Mouse (Mus musculus) limb, embryonic 14.5 days (tissue): ENCODE measurements around the gene Elp1. TPM values are rescaled to one million over a fixed set of nuclear protein-coding genes. Genes with fewer than 3 reads are reported as not detected.
A peak's percentile ranks its signal among the peaks of the same experiment; 100 is the strongest.

Experiments
- ATAC-seq: fragments of 200-750 bp; cut with Nextera tagmentation; 2 replicates; pipeline ENCODE4 v1.8.0; 2017; ENCODE audit warnings: low read depth, moderate number of reproducible peaks, moderate TSS enrichment; ENCODE audit not compliant: low FRiP score
- DNase-seq: peaks from one replicate; pipeline ENCODE4 v3.0.0-alpha.2; 2015; ENCODE audit warnings: low spot score
- H3K27ac ChIP-seq: fragments of 300-500 bp; sonication (generic); replicated peaks from 2 replicates; pipeline ENCODE4 v1.5.1; 2014; ENCODE audit warnings: low read depth, mild to moderate bottlenecking, low read length, moderate library complexity, mixed read lengths
- H3K27me3 ChIP-seq: fragments of 300-500 bp; sonication (generic); 2 replicates; pipeline ENCODE4 v1.6.1; 2014; ENCODE audit warnings: low read length, mixed read lengths; ENCODE audit not compliant: control insufficient read depth, insufficient read depth
- H3K36me3 ChIP-seq: fragments of 300-500 bp; sonication (generic); 2 replicates; pipeline ENCODE4 v1.6.1; 2014; ENCODE audit warnings: mild to moderate bottlenecking, low read length, moderate library complexity, mixed read lengths; ENCODE audit not compliant: control insufficient read depth, insufficient read depth
- H3K4me1 ChIP-seq: fragments of 300-500 bp; sonication (generic); 2 replicates; pipeline ENCODE4 v1.6.1; 2014; ENCODE audit warnings: antibody characterized with exemption, low read length, mixed read lengths; ENCODE audit not compliant: control insufficient read depth, insufficient read depth
- H3K4me2 ChIP-seq: fragments of 300-500 bp; sonication (generic); replicated peaks from 2 replicates; pipeline ENCODE4 v1.6.1; 2014; ENCODE audit warnings: low read depth, mild to moderate bottlenecking, low read length, moderate library complexity; ENCODE audit not compliant: severe bottlenecking
- H3K4me3 ChIP-seq: fragments of 300-500 bp; sonication (generic); replicated peaks from 2 replicates; pipeline ENCODE4 v1.5.1; 2014; ENCODE audit warnings: low read length
- H3K9ac ChIP-seq: fragments of 300-500 bp; sonication (generic); 2 replicates; pipeline ENCODE4 v1.6.1; 2014; ENCODE audit warnings: mild to moderate bottlenecking, low read depth, low read length, moderate library complexity; ENCODE audit not compliant: severe bottlenecking
- H3K9me3 ChIP-seq: fragments of 300-500 bp; sonication (generic); 2 replicates; pipeline ENCODE4 v1.6.1; 2016; ENCODE audit warnings: low read length; ENCODE audit not compliant: control insufficient read depth
- POLR2A ChIP-seq: fragments of 200-500 bp; IDR thresholded peaks from 2 replicates; pipeline ENCODE4 v1.8.0; 2012; ENCODE audit warnings: inconsistent platforms, mild to moderate bottlenecking, moderate library complexity, borderline replicate concordance; ENCODE audit not compliant: insufficient read depth, insufficient read length; ENCODE audit errors: extremely low read depth
- WGBS: fragments of 180-500 bp; shearing (Covaris S2); extraction: QIAGEN DNeasy Blood & Tissue Kit; methylation state at CpG from one replicate; pipeline ENCODE4 v1.1.7; 2014; 5-methylcytosine and 5-hydroxymethylcytosine counted together
- polyA plus RNA-seq, 2 experiments: library from polyadenylated mRNA; depleted of rRNA in 1 of 2; stranded (reverse) in 1 of 2; unstranded in 1 of 2; fragments of >200 nt; fragmentation: Nextera tagmentation in 1 of 2; extraction: Ambion mirVana in 1 of 2; gene quantifications; 2 replicates each; pipeline versions ENCODE4 v1.2.1 to v1.2.3; 2012 to 2014

The Elp1 gene
- polyA plus RNA-seq, 2 experiments: 60.8 to 72.3 TPM

DNA sequence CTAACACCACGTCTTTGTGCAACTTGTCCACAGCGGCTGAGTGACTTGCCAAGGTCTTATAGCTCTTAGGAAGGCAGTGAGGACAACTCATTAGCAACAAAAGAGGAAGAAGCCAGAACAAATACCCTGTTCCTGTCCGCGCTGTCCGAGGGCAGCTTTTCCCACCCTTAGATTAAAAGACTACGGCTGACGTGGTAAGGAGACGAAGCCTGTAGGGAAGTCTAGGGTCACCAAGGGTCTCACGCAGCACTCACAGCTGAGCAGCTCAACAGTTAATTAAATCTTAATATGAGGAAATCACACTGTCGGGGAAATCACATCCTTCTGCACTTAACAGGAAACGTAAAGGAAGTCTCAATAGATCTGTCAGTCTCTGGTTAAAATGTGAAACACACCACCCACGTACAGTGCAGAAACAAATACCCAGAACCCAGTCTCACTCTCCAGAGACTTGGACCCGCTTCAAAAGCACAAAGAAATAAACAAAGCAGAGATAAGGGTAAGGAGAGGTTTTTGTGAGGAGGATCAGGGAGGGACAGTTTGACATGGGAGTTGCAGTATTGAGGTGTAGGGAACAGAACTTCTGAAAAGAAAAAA lies 29.0 kb upstream of the Elp1 start:
- H3K4me3 ChIP-seq: no peak overlapping the region
- no peak overlapping the region for H3K4me2 ChIP-seq
- H3K36me3 ChIP-seq: peaks cover 39% of the 10 kb centered on the region
- peaks cover 11% of the 10 kb centered on the region; the same call in 1 of the 2 replicates for H3K4me1 ChIP-seq
- no peak overlapping the region for H3K27ac ChIP-seq
- 62% methylated on average over 13 of the region's 13 CpGs for WGBS
- no peak for TF ChIP-seq POLR2A
- no peaks in the 10 kb centered on the region for H3K9me3 ChIP-seq
- DNase-seq: no peak
- no peaks in the 10 kb centered on the region for H3K27me3 ChIP-seq
- ATAC-seq: no peak
- no peak overlapping the region for H3K9ac ChIP-seq

DNA sequence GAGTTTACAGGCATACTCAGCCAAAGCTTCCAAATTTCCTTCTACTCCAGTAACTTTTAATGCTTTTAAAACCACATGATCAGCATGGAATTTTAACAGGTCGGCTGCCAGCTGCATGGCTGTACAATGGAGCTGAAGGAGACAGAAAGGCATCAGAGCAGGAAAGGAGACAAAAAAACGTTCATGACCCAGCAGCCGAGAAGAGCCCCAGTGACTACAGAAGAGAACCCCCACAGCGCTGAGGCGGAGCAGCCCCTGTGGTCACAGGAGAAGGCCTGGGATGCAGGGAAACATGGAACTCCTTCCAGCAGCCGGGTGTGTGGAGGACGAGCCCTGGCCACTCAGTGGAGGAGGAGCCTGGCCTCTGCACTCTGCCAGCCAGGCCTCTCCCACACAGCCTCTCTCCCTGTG lies 27.4 kb upstream of the Elp1 start:
- no peak for TF ChIP-seq POLR2A
- Histone ChIP-seq H3K27me3 (no peaks in the 10 kb centered on the region), H3K36me3 (peaks cover 30% of the 10 kb centered on the region), H3K9me3 (no peaks in the 10 kb centered on the region), H3K27ac (peak overlapping the region; percentile 52), H3K4me2 (peak overlapping the region; percentile 20), H3K4me1 (peaks cover 11% of the 10 kb centered on the region; the same call in 1 of the 2 replicates), H3K4me3 (no peak overlapping the region), H3K9ac (no peak overlapping the region)
- 33% methylated on average over 7 of the region's 7 CpGs for whole genome bisulfite sequencing
- ATAC-seq (peak; percentile 79), DNase-seq (peak; percentile 71)

DNA sequence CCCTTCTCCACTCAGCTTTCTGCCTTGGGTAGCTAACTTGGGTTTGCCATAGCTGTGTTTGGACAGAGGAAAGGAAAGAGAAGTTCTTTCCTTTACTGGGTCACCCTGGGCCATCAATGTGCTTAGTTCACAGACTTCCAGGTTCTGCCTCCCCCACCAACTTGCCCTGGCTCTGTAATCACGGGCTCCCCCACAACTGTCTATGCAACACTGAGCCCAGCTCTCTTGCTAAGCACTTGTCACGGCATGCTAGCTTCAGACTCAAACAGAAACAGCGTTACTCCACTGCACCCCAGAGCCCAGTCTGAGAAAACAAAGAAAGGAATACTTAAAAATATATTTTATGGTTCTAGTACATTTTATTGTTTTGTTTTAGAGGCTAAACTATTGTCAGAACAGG lies 26.8 kb upstream of the Elp1 start:
- H3K4me3 ChIP-seq: no peak overlapping the region
- peak overlapping the region; percentile 52 for H3K27ac ChIP-seq
- ATAC-seq (no peak), DNase-seq (no peak)
- no peak overlapping the region for H3K4me2 ChIP-seq
- peaks cover 11% of the 10 kb centered on the region; the same call in 1 of the 2 replicates for H3K4me1 ChIP-seq
- H3K9ac ChIP-seq: no peak overlapping the region
- H3K9me3 ChIP-seq: no peaks in the 10 kb centered on the region
- H3K36me3 ChIP-seq: peaks cover 35% of the 10 kb centered on the region
- WGBS: 44% methylated on average over 3 of the region's 3 CpGs
- H3K27me3 ChIP-seq: no peaks in the 10 kb centered on the region
- TF ChIP-seq POLR2A: no peak

DNA sequence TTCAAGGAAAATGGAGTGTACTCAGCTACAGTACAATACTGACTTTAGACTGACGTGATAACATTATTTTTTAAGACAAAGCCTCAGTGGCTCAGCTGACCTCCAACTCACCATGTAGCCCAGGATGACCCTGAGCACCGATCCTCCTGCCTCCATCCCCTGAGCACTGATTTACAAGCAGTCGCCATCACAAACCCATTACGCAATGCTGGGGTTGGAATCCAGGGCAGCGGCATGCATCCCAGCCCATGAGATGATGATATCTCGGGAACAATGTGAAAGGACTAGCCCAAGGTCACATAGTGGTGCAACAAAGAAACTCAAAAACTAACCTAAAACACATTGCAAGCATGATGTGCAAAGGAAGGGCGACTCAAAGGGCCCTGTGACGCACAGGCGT lies 22.1 kb upstream of the Elp1 start:
- ATAC-seq (no peak), DNase-seq (no peak)
- Histone ChIP-seq H3K27me3 (no peaks in the 10 kb centered on the region), H3K27ac (no peak overlapping the region), H3K36me3 (peaks cover 19% of the 10 kb centered on the region), H3K4me2 (no peak overlapping the region), H3K9me3 (no peaks in the 10 kb centered on the region), H3K9ac (no peak overlapping the region), H3K4me3 (no peak overlapping the region), H3K4me1 (0 out of 2 replicates have a peak, but pooled peaks cover 4% of the 10 kb centered on the region)
- 90% methylated on average over 9 of the region's 9 CpGs for WGBS
- TF ChIP-seq POLR2A: no peak

DNA sequence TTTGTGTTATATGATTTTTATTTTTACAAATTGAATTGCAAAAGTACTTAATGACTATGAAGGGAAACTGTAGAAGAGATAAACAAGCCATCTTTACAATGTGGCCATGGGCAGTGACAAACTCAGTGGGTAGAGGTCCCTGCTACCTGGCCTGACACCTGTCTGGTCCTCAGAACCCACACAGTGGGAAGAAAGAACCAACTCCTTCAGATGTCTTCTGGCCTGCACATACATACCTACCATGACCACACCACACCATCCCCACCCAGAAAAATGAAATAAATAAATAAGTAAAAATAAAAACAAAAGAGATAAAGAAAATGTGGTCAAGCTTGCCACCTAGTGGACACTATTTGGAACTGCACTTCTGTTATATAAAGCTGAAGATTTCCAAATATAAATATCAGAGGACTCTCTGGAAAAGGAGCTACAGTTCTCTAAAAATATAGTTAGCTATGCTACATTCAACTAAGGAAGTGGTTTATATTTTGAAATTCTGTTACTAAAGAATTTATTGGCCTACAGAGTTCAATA lies 18.0 kb upstream of the Elp1 start:
- H3K4me3 ChIP-seq: no peak overlapping the region
- ATAC-seq (peak; percentile 41; the same call in 1 of the 2 replicates), DNase-seq (peak; percentile 39)
- H3K4me2 ChIP-seq: no peak overlapping the region
- H3K9me3 ChIP-seq: no peaks in the 10 kb centered on the region
- no peaks in the 10 kb centered on the region for H3K4me1 ChIP-seq
- no peak overlapping the region for H3K27ac ChIP-seq
- TF ChIP-seq POLR2A: no peak
- no peak overlapping the region for H3K9ac ChIP-seq
- no peaks in the 10 kb centered on the region for H3K27me3 ChIP-seq
- H3K36me3 ChIP-seq: peaks cover 7% of the 10 kb centered on the region; the same call in 1 of the 2 replicates

DNA sequence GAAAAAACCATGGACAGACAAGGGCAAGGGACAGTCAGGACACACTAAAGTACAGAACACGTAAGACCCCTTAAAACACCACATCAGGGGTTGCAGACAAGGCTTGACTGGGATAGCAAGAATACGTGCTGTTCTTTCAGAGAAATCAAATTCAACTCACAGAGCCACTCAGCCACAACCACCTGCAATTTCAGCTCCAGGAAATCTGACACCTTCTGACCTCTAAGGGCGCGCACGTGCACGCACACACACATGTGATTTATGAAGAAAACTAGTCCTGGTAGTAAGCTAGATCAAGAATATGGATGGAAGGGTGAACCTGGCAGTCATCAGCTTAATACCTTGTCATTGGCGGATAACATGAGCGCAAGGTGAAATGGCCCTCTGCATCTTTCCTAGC lies 13.0 kb upstream of the Elp1 start:
- Histone ChIP-seq H3K27ac (no peak overlapping the region), H3K36me3 (peaks cover 13% of the 10 kb centered on the region), H3K27me3 (no peaks in the 10 kb centered on the region), H3K9ac (no peak overlapping the region), H3K4me3 (no peak overlapping the region), H3K4me1 (no peaks in the 10 kb centered on the region), H3K9me3 (no peaks in the 10 kb centered on the region), H3K4me2 (no peak overlapping the region)
- ATAC-seq (no peak), DNase-seq (no peak)
- WGBS: 47% methylated on average over 8 of the region's 8 CpGs
- no peak for TF ChIP-seq POLR2A
